Mouse (Mus musculus): ENCODE measurements around the gene Eipr1.

Eipr1 gene

GRCm38 (mm10) chr12:28817891-28818290, 66.3 kb downstream of the Eipr1 start:
- DNase-seq (ENCODE audit: low read depth, low spot score) = no peak

- DNase-seq (ENCODE audit: low read depth, low spot score) = no peak
These were observed 71.9 kb downstream of the Eipr1 start for GRCm38 (mm10) chr12:28823518-28823917.

- no peak for DNase-seq (ENCODE audit: low read depth, low spot score)
These were observed 77.9 kb downstream of the Eipr1 start for GRCm38 (mm10) chr12:28829502-28829901.

GRCm38 (mm10) chr12:28830471-28830870, 78.9 kb downstream of the Eipr1 start:
- no peak for DNase-seq (ENCODE audit: low read depth, low spot score)

- peak; percentile 70 for DNase-seq (ENCODE audit: low read depth, low spot score)
These were observed 79.6 kb downstream of the Eipr1 start for GRCm38 (mm10) chr12:28831066-28831733.

GRCm38 (mm10) chr12:28834266-28834665, 82.7 kb downstream of the Eipr1 start:
- no peak for DNase-seq (ENCODE audit: low read depth, low spot score)

- DNase-seq (ENCODE audit: low read depth, low spot score) = no peak
These were observed 84.1 kb downstream of the Eipr1 start for GRCm38 (mm10) chr12:28835683-28836082.

GRCm38 (mm10) chr12:28838268-28838667, 86.7 kb downstream of the Eipr1 start:
- DNase-seq (ENCODE audit: low read depth, low spot score) = no peak

GRCm38 (mm10) chr12:28838971-28839370, 87.4 kb downstream of the Eipr1 start:
- no peak for DNase-seq (ENCODE audit: low read depth, low spot score)

GRCm38 (mm10) chr12:28841179-28841698, 89.6 kb downstream of the Eipr1 start:
- DNase-seq (ENCODE audit: low read depth, low spot score) = no peak

GRCm38 (mm10) chr12:28845811-28846210, 94.2 kb downstream of the Eipr1 start:
- DNase-seq (ENCODE audit: low read depth, low spot score) = no peak

GRCm38 (mm10) chr12:28847401-28847800, 95.8 kb downstream of the Eipr1 start:
- no peak for DNase-seq (ENCODE audit: low read depth, low spot score)

- DNase-seq (ENCODE audit: low read depth, low spot score) = no peak
These were observed 97.4 kb downstream of the Eipr1 start for GRCm38 (mm10) chr12:28848726-28849612.

- no peak for DNase-seq (ENCODE audit: low read depth, low spot score)
These were observed 108.1 kb downstream of the Eipr1 start for GRCm38 (mm10) chr12:28859495-28860263.

- DNase-seq (ENCODE audit: low read depth, low spot score) = no peak
These were observed 108.6 kb downstream of the Eipr1 start for GRCm38 (mm10) chr12:28860264-28860560.

GRCm38 (mm10) chr12:28863260-28863659, 111.7 kb downstream of the Eipr1 start:
- no peak for DNase-seq (ENCODE audit: low read depth, low spot score)

- DNase-seq (ENCODE audit: low read depth, low spot score) = no peak
These were observed 114.5 kb downstream of the Eipr1 start for GRCm38 (mm10) chr12:28866121-28866520.

- no peak for DNase-seq (ENCODE audit: low read depth, low spot score)
These were observed 117.2 kb downstream of the Eipr1 start for GRCm38 (mm10) chr12:28868794-28869193.

- no peak for DNase-seq (ENCODE audit: low read depth, low spot score)
These were observed 120.7 kb downstream of the Eipr1 start for GRCm38 (mm10) chr12:28872271-28872670.

- DNase-seq (ENCODE audit: low read depth, low spot score) = peak; percentile 13
These were observed 123.2 kb downstream of the Eipr1 start for GRCm38 (mm10) chr12:28874781-28875251.

- DNase-seq (ENCODE audit: low read depth, low spot score) = no peak
These were observed 123.9 kb downstream of the Eipr1 start for GRCm38 (mm10) chr12:28875471-28875870.

GRCm38 (mm10) chr12:28880471-28880870, 128.9 kb downstream of the Eipr1 start:
- no peak for DNase-seq (ENCODE audit: low read depth, low spot score)
